Mouse (Mus musculus): ENCODE results near the gene Slc22a20.

Slc22a20 gene

GRCm38 (mm10) chr19:5957371-5957770, 28.6 kb downstream of the Slc22a20 start:
- in situ Hi-C loops (cut with MboI; ENCODE audit: low pct_unique_long_range_greater_than_20kb in 1 of 2, low sequenced_read_pairs in 2 of 2, unreplicated experiment in 1 of 2), result loop anchor here in 1 of 2 experiments (25.0 kb wide), 1 partner anchor 380 kb away; the partner anchor contains the start of genes Map4k2 and Men1

- in situ Hi-C loops (cut with MboI; ENCODE audit: low pct_unique_long_range_greater_than_20kb in 1 of 2, low sequenced_read_pairs in 2 of 2, unreplicated experiment in 1 of 2), result loop anchor here in 1 of 2 experiments (25.0 kb wide), 1 partner anchor 381 kb away; the partner anchor contains the start of genes Map4k2 and Men1
Measured at GRCm38 (mm10) chr19:5956685-5957084, 29.3 kb downstream of the Slc22a20 start.

- in situ Hi-C loops (cut with MboI; ENCODE audit: low pct_unique_long_range_greater_than_20kb in 1 of 2, low sequenced_read_pairs in 2 of 2, unreplicated experiment in 1 of 2), result loop anchor here in 1 of 2 experiments (25.0 kb wide), 1 partner anchor 381 kb away; the partner anchor contains the start of genes Map4k2 and Men1
Measured at GRCm38 (mm10) chr19:5955704-5956670, 30.0 kb downstream of the Slc22a20 start.

DNA sequence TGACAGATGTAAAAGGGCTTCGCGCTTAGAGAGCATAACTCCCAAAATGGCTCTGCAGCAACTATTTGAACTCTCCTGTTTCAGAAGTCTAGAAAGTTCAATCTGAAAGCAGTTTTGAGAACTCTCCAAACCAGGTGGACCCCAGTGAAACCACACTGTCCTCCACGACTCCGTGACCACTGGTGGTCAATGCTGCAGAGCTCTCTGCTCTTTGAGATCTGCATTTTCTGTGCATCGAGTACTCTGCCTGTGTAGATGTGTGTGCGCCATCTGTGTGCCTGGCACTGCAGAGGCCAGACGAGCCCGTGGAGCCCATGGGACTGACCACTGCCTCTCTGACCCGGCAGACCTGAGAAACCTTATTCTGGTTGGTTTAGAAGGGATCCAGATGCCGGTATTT, 31.0 kb downstream of the Slc22a20 start:
- in situ Hi-C loops (cut with MboI; ENCODE audit: low pct_unique_long_range_greater_than_20kb in 1 of 2, low sequenced_read_pairs in 2 of 2, unreplicated experiment in 1 of 2), result loop anchor here in 1 of 2 experiments (25.0 kb wide), 1 partner anchor 382 kb away; the partner anchor contains the start of genes Map4k2 and Men1

- in situ Hi-C loops (cut with MboI; ENCODE audit: low pct_unique_long_range_greater_than_20kb in 1 of 2, low sequenced_read_pairs in 2 of 2, unreplicated experiment in 1 of 2), result loop anchor here in 1 of 2 experiments (25.0 kb wide), 1 partner anchor 383 kb away; the partner anchor contains the start of genes Map4k2 and Men1
Measured at GRCm38 (mm10) chr19:5954031-5954710, 31.8 kb downstream of the Slc22a20 start.

- in situ Hi-C loops (cut with MboI; ENCODE audit: low pct_unique_long_range_greater_than_20kb in 1 of 2, low sequenced_read_pairs in 2 of 2, unreplicated experiment in 1 of 2), result loop anchor here in 1 of 2 experiments (25.0 kb wide), 1 partner anchor 384 kb away; the partner anchor contains the start of genes Map4k2 and Men1
Measured at GRCm38 (mm10) chr19:5953201-5953770, 32.7 kb downstream of the Slc22a20 start.

- in situ Hi-C loops (cut with MboI; ENCODE audit: low pct_unique_long_range_greater_than_20kb in 1 of 2, low sequenced_read_pairs in 2 of 2, unreplicated experiment in 1 of 2), result loop anchor here in 1 of 2 experiments (25.0 kb wide), 1 partner anchor 385 kb away; the partner anchor contains the start of genes Map4k2 and Men1
Measured at GRCm38 (mm10) chr19:5952071-5952691, 33.8 kb downstream of the Slc22a20 start.

- in situ Hi-C loops (cut with MboI; ENCODE audit: low pct_unique_long_range_greater_than_20kb in 1 of 2, low sequenced_read_pairs in 2 of 2, unreplicated experiment in 1 of 2), result loop anchor here in 1 of 2 experiments (25.0 kb wide), 1 partner anchor 386 kb away; the partner anchor contains the start of genes Map4k2 and Men1
Measured at GRCm38 (mm10) chr19:5951631-5952030, 34.3 kb downstream of the Slc22a20 start.

DNA sequence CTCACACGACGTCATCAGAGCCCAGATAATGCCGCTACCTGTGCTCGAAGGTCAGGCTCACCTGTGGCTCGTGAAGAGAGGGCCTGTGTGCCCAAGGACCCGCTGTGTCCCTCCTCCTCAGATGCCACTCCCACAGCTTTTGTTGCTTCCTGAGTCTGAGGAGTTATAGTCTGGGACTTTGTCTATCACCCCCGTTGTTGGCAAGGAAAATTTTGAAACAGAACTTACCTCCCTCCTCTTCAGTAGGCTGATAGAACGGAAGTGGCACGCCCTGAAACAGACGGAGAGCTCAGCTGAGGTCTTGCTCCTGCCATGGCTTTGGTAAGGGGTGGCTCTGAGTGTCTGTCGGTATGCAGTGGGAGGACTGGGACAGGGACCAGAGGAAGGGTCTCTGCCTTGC, 35.7 kb downstream of the Slc22a20 start:
- in situ Hi-C loops (cut with MboI; ENCODE audit: low pct_unique_long_range_greater_than_20kb in 1 of 2, low sequenced_read_pairs in 2 of 2, unreplicated experiment in 1 of 2), result loop anchor here in 1 of 2 experiments (25.0 kb wide), 1 partner anchor 387 kb away; the partner anchor contains the start of genes Map4k2 and Men1

GRCm38 (mm10) chr19:5945891-5946290, 40.1 kb downstream of the Slc22a20 start:
- in situ Hi-C loops (cut with MboI; ENCODE audit: low pct_unique_long_range_greater_than_20kb in 1 of 2, low sequenced_read_pairs in 2 of 2, unreplicated experiment in 1 of 2), result no loop called here

DNA sequence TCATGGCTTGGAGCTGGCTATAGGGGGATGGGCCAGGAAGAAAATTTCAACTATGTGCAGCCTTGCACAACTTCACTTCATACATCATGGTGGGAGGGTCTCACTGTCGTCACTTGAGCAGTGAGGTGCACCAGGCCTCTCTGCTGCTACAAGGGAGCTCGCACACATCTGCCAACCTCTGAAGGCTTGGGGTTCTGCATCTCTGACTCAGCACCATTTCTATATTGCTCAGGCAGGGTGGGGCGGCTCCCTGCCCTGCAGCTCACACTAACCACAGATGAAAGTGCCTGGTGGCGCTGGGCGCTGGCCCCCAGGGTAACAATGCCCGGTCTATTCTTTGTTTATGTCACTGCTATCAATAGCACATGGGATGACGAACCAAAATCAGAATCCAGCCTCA, 40.9 kb downstream of the Slc22a20 start:
- in situ Hi-C loops (cut with MboI; ENCODE audit: low pct_unique_long_range_greater_than_20kb in 1 of 2, low sequenced_read_pairs in 2 of 2, unreplicated experiment in 1 of 2), result no loop called here

DNA sequence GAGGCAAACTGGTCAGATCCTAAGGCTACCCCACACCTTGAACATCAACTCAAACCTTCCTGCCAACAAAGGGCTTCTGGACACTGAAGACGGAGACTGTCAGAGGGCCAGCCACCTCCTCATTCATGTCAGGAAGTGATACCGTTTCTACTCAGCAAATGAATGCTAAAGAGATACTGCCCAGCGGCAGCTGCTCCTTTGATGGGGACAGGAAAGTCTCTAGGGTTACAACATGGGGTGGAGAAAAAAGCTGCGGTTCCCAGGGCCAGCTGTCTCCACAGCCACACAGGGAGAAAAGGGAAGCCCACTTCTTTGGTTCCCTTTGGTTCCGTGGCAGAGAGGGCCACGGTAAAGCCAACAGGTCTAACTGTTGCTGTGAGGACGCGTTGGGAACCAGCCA, 41.8 kb downstream of the Slc22a20 start:
- in situ Hi-C loops (cut with MboI; ENCODE audit: low pct_unique_long_range_greater_than_20kb in 1 of 2, low sequenced_read_pairs in 2 of 2, unreplicated experiment in 1 of 2), result no loop called here

DNA sequence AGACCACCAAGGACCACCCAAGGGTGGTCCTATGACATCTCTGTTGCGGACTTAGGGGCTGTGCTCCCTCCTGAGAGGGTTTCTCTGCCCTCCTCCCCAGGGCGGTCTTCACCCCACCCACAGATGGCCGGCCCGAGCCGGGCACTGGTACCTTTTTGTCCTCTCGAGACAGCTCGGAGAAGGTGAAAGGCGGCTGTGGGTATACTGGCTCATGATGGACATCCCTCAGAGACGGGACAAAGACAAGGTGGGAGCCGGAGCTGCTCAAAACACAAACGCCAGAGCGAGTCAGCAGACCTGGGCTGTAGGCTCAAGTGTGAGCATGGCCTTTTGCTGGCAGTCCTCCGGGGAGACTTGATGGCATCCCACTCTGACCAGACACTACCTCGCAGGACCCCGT, 42.5 kb downstream of the Slc22a20 start:
- in situ Hi-C loops (cut with MboI; ENCODE audit: low pct_unique_long_range_greater_than_20kb in 1 of 2, low sequenced_read_pairs in 2 of 2, unreplicated experiment in 1 of 2), result no loop called here

GRCm38 (mm10) chr19:5942581-5942980, 43.4 kb downstream of the Slc22a20 start:
- in situ Hi-C loops (cut with MboI; ENCODE audit: low pct_unique_long_range_greater_than_20kb in 1 of 2, low sequenced_read_pairs in 2 of 2, unreplicated experiment in 1 of 2), result no loop called here

DNA sequence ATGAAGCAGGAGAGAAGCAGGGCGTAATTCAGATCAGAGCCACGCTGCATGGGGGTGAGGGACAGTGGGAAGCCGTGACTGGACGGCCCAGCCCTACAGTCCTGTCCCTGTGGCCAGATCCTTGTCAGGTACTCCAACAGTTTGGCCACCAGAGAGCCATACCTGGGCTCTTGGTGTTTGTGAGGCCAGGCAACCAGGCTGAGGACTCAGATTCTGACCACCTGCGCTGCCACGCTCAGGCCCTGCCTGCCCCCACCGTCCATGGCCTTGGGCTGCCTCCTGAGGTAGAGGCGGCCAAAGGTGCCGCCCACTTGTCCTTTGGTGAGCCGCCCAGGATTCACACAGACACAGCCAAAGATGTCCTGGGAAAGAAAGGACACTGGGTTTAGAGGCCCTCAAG, 45.3 kb downstream of the Slc22a20 start:
- in situ Hi-C loops (cut with MboI; ENCODE audit: low pct_unique_long_range_greater_than_20kb in 1 of 2, low sequenced_read_pairs in 2 of 2, unreplicated experiment in 1 of 2), result no loop called here

DNA sequence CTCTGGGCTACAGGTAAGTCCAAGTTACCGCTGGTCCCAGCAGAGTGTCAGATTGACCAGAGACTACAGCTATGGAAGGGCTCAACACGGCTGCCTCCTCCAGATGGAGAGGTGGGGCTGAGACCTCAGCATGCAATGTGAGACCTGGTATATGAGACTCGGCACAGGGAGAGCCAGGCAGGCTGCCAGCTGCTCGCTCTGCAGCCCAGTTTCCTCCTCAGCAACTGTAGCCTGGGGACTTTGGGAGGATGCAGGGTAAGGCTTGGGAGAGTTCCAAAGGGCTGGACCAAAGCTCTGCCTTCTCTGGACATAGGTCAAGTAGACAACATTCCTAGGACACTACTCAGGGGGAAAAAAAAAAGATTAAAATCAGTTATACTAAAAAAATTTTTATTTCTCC, 45.8 kb downstream of the Slc22a20 start:
- in situ Hi-C loops (cut with MboI; ENCODE audit: low pct_unique_long_range_greater_than_20kb in 1 of 2, low sequenced_read_pairs in 2 of 2, unreplicated experiment in 1 of 2), result no loop called here

- in situ Hi-C loops (cut with MboI; ENCODE audit: low pct_unique_long_range_greater_than_20kb in 1 of 2, low sequenced_read_pairs in 2 of 2, unreplicated experiment in 1 of 2), result no loop called here
Measured at GRCm38 (mm10) chr19:5939715-5940114, 46.2 kb downstream of the Slc22a20 start.

GRCm38 (mm10) chr19:5938516-5938915, 47.4 kb downstream of the Slc22a20 start:
- in situ Hi-C loops (cut with MboI; ENCODE audit: low pct_unique_long_range_greater_than_20kb in 1 of 2, low sequenced_read_pairs in 2 of 2, unreplicated experiment in 1 of 2), result no loop called here
